Mouse (Mus musculus): ENCODE measurements around the gene Pced1b. TPM values are rescaled to one million over a fixed set of nuclear protein-coding genes. Genes with fewer than 3 reads are reported as not detected.
"Not testable (repeated sequence)": the region's sequence is repeated elsewhere in the genome, so short reads cannot be mapped to it uniquely, and the experiment has no call there.

Pced1b gene
- total RNA-seq, 2 experiments from 2014 or later: 2.9 to 4.2 TPM

DNA sequence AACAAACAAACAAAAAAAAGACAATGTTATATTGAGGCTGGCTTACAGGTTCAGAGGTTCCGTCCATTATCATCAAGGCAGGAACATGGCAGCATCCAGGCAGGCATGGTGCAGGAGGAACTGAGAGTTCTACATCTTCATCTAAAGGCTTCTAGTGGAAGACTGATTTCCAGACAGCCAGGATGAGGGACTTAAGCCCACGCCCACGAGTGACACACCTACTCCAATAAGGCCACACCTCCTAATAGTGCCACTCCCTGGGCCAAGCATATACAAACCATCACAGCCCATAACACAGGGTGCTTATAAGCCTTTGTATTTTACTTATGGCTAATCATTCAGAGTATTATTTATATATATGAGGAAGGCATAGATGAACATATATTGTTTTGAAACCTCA lies 117.4 kb downstream of the Pced1b start:
- intact Hi-C loops (cut with DNase I); DNase-seq: not testable (repeated sequence)

DNA sequence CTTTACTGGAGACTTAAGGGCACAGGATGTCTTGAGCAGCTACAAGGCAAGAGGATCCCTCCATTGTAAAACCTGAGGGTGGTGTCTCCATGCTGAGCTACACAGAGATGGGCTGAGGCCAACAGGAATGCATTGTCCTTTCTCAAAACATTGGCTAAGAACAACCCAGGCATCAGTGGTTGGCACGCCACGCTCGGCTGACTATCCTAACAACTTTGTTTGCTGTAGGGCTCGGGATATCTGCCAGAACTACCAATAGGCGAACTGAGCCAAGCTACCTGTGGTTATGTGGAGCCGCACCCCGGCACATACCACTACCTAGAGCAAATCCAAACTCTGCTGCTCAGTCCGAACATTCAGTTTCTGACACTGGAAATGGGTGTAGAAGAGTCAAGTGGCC lies 118.1 kb downstream of the Pced1b start:
- intact Hi-C loops (cut with DNase I): no loop called here
- no peak for DNase-seq

DNA sequence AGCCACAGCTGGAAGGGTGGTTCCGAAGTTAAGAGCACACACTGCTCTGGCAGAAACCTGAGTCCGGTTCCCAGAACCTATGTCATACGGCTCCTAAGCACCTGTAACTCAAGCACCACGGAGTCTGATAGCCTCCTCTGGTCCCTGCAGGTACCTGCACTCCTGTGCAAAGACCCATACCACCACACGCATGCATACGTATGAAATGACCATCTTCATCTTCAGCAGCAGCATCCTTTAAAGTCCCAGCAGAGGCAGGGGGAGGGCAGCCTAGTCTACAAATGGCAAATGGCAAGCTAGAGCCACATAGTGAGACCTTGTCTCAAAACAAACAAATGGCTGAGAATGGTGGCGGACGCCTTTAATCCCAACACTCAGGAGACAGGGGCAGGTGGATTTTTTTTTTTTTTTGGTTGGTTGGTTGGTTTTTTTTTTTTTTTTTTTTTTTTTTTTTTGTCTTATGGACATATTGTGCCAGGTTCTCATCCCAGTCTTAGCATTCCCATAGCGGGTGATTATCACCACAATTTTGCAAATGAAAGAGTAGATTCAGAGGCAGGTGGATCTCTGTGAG lies 121.2 kb downstream of the Pced1b start:
- DNase-seq: no peak
- intact Hi-C loops (cut with DNase I): no loop called here

DNA sequence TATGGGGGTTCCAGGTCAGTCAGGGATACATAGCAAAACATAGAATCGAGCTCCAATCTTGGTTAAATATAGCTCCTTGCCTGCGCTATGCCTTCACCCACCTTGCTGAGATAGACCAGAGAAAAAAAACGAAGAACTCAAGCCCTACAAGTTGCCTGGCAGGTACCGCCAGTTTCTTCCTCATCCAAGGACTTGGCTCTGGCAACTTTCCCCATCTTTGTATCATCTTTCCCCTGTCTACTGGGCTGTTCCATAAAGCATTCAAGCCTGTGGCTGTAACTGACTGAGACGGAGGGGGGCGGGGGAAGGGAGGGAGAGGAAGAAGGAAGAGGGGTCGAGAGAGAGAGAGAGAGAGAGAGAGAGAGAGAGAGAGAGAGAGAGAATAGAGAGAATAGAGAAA lies 121.7 kb downstream of the Pced1b start:
- intact Hi-C loops (cut with DNase I): no loop called here

DNA sequence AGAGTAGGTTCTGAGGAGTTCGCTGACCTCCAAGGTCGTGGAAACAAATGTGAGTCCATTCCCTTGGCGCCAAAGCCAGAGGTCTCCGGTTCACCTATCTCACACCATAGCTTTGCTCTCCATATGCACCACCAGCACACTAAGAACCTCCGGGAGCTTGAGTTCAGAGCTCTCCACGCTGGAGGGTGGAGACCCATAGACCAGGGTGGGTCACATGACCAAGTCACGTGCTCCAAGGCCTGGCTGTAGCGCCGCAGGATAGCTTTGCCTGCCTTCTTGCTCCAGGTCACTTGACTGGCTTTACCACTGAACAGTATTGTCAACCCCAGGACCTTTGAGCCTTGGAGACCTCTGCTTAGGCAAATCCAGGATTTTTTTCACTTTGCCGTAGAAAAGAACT lies 122.2 kb downstream of the Pced1b start:
- DNase-seq: no peak
- intact Hi-C loops (cut with DNase I): no loop called here

More for the DNA sequence above, 121.7 kb downstream of the Pced1b start:
- no peak for DNase-seq

DNA sequence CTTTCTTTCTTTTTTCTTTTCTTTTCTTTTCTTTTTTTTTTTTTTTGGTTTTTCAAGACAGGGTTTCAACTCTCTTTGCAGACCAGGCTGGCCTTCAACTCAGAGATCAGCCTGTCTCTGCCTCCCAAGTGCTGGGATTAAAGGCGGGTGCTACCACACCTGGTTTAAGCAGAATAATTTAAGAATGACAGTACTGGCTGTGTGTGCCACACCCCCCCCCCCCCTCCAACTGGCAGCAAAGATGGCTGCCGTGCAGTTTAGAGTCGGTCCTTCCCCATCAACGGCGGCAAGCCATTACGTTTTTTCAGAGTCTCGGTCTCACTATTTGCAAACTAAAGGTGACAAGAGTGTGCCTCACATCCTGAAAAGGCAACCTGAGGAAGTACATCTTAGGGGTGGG lies 124.0 kb downstream of the Pced1b start:
- intact Hi-C loops (cut with DNase I): loop anchor here (5.0 kb wide), 1 partner anchor 211 kb away; no protein-coding TSS in a partner anchor
- DNase-seq: no peak

DNA sequence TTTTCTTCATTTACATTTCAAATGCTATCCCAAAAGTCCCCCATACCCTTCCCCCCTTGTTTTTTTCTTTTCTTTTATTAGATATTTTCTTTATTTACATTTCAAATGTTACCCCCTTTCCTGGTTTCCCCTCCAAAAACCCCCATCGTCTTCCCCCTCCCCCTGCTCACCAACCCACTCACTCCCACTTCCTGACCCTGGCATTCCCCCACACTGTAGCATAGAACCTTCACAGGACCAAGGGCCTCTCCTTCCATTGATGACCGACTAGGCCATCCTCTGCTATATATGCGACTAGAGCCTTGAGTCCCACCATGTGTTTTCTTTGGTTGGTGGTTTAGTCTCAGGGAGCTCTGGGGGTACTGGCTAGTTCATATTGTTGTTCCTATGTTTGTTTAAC lies 125.1 kb downstream of the Pced1b start:
- intact Hi-C loops (cut with DNase I): loop anchor here (5.0 kb wide), 1 partner anchor 210 kb away; no protein-coding TSS in a partner anchor
- DNase-seq: not testable (repeated sequence)

DNA sequence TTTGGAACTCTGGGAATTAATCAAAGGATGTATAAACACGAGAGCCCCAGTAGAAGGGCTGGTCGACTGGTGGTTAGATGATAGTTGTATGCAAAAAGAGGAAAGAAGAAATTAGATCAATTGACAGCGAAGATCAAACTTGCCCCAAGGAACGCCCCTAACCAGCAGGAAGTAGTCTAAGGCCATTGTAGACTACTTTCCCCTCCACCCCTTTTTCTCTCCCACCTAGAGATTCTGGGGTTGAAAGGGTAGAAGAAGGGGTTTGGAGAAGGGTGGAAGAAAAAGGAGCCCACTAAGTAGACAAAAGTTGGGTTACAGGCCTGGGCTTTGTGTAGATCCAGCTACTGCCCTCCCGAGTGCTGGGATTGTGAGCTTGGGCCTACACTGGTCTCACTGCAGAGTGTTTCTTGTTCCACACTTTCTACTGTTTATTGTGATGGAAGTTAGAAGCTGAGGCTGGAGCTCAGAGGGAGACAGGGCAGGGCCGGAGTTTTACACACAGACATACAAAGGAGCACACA lies 125.8 kb downstream of the Pced1b start:
- DNase-seq: no peak
- intact Hi-C loops (cut with DNase I): loop anchor here (5.0 kb wide), 1 partner anchor 210 kb away; no protein-coding TSS in a partner anchor

DNA sequence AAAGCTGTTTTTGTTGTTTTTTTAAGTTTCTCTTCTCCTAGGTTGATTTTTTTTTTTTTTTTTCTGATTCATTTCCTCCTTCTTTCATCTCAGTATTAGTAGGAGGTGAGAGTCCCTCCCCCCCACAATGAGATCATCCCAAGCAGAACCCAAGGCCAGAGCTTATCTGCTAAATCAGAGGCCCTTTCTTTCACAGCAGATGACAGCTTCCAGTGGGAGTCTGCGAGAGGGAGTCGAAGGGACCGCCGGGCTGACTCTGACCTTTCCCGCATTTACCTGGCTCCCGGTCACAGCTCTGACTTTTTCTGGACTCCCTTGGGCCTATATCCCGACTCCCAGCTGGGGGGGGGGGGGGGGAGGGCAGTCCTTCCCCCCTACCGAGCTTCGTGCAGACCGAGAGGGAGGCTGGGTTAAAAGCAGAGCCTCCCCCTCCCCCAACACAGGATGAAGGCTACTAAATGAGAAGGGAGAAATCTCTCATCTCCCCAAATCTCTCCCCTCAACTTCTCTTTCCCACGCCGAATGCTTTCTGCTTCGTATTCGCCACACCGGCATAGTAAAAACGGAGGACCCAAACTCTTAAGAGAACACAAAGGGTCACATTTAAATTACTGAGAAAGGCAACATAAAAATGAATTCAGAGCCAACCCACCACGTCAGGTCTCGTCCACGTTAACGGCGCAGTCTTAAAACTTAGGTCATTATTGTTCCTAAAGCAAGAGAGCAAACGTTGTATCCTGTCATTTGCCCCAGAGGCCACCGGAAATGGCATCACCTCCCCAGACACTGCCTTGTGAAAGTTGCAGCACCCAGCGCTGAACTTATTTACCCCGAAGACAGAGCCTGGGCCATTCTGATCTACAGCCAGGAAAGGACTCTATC lies 126.5 kb downstream of the Pced1b start:
- peak; percentile 18 to 31 for DNase-seq
- intact Hi-C loops (cut with DNase I): loop anchor here (5.0 kb wide), 1 partner anchor 209 kb away; no protein-coding TSS in a partner anchor

DNA sequence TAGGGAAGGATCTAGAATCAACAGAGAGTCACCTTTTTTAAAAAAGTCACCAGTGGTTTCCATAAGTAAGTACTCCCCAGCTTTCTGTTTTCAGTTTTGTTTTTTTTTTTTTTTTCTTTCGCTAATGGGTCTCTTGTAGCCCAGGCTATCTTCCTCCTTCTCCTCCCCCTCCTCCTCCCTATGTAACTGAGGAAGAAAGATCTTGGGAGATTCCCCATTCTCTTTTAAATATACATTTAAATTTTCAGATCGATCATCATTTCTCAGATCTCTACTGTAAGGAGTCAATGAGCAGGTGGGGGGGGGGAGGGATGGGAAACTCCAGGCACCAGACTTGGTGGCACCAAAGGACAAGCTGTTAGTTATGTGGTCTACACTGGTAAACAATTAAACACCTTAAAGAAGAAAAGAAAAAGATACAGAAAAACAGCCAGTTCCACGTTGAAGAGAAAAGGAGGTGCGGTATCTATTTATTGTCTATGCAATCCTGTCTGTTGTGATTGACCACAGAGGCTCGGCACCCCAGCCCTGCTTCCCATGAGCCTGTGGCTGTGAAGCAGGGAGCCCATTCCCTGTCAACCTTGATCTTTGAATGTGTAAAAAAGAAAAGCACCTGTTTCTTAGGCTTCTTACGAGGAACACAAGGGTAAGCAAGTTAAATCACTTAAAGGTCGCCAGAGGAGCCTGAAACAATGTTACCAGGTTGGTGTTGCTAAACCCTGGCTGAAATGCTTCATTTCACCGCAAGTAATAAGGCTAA lies 127.4 kb downstream of the Pced1b start:
- intact Hi-C loops (cut with DNase I): loop anchor here (5.0 kb wide), 1 partner anchor 208 kb away; no protein-coding TSS in a partner anchor
- no peak for DNase-seq

DNA sequence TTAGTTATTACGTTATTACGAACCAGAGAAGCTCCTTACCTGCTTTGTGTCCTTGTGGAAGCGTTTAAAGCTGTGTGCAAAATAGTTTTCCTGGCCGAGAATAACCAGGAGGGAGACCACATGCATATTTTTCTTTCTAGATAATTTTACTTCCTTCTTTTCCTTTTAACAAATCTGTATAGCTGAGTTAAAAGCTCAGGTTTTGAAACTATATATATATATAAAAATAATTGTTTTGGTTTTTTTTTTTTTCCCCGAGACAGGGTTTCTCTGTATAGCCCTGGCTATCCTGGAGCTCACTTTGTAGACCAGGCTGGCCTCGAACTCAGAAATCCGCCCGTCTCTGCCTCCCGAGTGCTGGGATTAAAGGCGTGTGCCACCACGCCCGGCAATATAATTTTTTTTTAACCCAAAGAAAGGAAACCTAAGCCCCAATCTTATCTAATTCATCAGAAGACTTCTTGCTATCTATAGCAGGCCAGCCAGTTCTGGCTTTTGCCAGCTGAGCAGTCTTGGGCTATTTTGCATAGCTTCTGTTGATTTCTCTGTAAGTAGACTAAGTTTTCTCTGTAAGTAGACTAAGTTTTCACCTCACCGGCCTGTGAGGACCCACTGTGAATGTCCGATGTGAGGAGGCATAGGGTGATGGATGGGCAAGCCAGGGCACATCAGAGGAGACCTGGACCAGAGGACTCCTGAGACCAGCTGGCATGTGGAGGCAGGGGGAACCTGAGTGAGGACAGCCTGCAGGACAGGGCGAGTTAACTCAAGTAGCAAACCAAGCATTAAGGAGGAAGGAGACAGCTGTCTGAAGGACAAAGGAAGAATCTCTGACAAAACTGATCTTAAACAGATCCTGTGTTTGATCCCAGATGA lies 128.2 kb downstream of the Pced1b start:
- intact Hi-C loops (cut with DNase I): loop anchor here (5.0 kb wide), 1 partner anchor 207 kb away; no protein-coding TSS in a partner anchor

DNA sequence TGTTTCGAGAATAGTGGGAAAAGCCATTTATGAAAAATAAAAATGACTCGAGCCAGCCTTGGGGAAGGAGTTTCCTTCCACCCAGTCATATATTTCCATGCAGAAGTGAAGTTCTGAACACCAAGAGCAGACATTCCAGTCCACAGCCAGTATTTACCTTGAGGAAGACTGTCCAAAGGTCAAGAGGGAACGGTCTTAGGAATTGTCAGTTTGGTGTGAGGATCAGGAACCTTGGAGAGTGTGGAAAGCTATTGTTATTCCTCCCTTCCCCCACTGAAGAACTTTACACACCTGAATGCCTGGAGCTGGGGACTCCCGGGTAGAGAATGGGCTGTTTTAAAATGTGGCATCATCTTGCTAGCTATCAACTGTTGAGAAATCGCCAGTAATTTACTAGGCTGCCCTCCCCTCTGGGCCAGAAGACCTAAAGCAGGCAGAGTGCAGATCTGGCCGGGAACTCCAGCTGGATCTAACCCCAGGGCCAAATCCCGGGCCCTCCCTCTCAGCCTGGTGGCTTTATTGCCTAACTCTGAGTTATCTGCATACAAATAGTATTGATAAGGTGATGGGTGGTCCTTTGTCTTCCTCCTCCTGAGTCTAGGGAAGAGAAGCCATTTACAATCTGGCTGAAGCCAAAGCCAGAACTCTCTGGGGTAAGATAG lies 129.3 kb downstream of the Pced1b start:
- DNase-seq: no peak
- intact Hi-C loops (cut with DNase I): no loop called here

More for the DNA sequence above, 128.2 kb downstream of the Pced1b start:
- DNase-seq: no peak

DNA sequence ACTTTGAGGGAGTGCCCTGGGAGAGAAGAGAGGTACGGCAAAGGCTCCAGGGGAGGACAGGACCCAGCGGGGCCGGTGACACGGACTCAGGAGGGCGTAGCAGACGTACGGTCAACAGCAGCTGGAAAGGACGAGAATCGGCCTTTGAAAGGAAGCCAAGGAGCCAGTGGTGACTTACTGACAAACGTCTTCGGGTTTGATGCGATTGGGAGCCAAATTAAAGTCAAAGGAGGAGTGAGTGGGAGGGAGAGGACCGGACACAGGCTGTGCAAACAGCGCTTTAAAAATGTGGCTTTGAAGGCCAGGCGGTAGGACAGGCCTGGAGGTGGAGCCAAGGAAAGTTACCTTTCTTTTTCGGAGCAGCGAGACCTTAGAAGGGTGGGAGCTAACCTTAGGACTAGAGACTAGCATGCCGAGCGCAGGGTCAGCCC lies 129.9 kb downstream of the Pced1b start:
- DNase-seq: peak; percentile 15 to 28
- intact Hi-C loops (cut with DNase I): no loop called here

DNA sequence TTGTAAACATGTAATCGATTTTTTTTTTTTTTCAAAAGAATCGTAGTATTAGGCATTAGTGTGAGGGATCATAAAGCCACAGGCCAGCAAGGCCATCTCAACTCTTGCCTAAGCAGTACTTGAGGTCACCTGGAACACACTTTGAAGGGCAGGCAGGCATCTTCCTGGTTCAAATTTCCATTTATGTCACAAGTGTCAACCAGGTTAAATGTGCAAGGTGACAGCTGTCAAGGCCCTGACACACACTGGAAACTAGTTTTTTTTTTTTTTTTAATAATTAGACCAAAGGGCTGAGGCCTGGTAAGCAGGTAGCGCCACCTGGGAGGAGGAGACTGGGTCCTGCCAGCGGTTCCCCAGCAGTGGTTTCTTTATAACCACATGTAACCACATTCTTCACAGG lies 131.2 kb downstream of the Pced1b start:
- intact Hi-C loops (cut with DNase I): no loop called here
- DNase-seq: no peak

DNA sequence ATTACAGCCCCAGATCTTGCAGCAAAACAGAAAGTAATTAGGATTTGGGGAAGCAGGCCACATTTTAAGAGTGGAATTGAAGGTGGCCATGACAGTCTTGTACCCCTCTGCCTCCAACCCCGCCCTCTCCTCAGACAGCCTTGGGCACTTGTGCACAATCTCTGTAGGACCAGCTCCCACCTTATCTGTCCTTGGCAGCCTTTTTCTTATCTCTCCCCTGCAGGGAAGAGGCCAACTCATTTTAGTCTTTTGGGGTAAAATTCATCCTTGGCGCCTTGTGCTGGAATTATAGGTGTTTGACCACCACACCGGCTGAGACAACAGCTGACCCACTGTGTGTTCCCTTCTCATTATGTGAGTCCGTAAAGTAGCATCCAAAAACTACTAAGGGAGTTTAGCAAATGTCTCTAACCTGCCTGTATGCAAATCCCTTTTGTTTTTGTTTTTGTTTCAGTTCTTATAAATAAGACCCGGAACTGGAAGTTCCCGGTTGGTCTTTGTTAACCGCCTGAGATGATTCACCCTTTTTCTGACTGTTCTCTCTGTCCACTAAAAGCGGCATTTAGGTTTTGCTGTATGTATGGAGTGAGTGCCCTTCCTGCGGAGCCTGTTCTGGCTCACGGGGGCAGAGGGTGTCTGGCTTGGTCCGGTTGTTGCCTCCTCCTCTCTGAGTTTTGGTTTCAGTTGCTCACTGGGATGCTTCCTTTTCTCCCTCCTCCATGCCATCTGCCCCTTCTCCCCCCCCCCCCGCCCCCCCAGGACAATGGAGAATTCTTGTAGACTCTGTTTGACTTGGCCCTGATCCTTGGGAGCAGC lies 132.8 kb downstream of the Pced1b start:
- DNase-seq: no peak
- intact Hi-C loops (cut with DNase I): no loop called here

DNA sequence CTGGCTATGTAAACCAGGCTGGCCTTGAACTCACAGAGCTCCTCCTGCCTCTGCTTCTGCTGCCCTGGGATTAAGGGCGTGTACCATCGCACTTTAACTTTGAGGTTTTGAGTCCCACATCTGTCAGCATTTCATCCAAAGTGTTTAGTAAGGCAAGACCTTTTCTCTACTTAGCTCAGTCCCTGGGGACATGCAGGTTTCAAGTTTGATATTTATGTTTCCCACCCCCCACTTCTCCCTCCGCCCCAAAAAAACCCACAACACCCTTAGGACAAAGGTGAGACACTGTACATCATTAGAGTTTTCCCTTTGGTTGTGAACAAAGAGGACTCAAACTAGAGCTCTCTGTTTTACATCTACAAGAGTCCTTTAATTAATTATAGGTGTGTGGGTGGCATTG lies 135.7 kb downstream of the Pced1b start:
- intact Hi-C loops (cut with DNase I): no loop called here

DNA sequence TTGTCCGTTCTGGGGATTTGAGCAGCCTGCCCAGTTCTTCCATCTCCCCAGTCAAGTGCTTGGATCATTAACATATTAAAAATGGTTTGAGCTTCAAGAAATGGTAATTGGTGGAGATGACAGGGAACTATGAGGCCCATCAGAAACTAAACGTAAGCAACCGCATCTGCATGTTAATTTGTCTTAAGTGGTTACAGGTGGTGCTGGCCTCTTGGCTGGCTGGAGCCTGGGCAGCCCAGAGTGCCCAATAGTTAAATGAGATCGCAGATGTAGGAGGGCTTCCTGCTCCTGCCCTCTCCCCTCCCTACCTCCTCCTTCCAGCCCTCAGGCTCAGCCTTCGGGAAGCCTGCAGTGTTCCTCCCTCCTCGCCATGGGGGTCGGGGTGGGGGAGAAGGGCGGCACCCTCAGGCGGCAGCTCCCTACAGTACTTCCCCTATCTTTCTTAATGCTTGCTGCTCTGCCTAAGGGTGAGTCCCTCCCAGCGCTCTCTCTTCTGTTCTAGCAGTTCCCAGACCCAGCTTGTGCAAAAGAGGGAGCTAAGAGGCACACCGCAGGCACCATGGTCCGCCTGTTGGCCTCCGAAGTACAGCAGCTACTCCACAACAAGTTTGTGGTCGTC lies 136.7 kb downstream of the Pced1b start:
- no peak for DNase-seq
- intact Hi-C loops (cut with DNase I): no loop called here

More for the DNA sequence above, 135.7 kb downstream of the Pced1b start:
- no peak for DNase-seq

All from heart, postnatal 36 days (tissue).